18 mouse cellular contexts compared by ENCODE assay signal in the genomic region with DNA sequence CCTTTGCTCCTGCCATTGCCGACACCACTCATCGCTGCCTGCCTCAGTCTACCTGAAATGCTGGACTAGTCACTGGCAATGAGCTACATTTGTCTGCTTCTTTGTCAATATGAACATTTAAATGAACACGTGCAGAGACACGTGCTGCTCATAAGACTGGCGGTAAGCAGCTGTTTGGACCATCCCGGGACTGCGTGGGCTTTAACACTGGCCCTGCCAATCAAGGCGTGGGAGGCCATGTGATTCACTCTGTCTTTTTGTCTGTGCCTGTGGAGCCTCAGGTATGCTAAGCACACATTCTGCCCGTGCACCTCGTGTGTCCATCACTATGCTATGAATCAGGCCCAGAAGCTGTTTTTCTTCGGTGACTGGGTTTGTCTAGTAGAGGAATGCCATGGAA.
DNase-seq lines count a peak whose midpoint lies in the region; ATAC-seq and TF ChIP-seq lines count a peak whose summit lies in the region.
"Had no signal": no experiment of that assay in that cellular context is flagged by ENCODE, and none has a peak within 500 bp of the region (broad histone marks: within the 10 kb centered on the region; RNA-seq: fewer than 3 reads in every experiment).

No protein-coding gene starts in this region.

- 85% methylated on average over 11 of the region's 11 CpGs for WGBS in liver, postnatal 0 days (ENCODE audit: insufficient replicate concordance)

- H3K36me3 ChIP-seq in liver, postnatal 0 days (replicated peaks; ENCODE audit: insufficient read depth, low read length), result no peaks in the 10 kb centered on the region
- H3K36me3 ChIP-seq: embryonic facial prominence, embryonic 12.5 days; heart, embryonic 10.5 days; hindbrain, embryonic 10.5 days; lung, embryonic 15.5 days; midbrain, embryonic 15.5 days had no signal

- H3K9ac ChIP-seq in liver, postnatal 0 days (replicated peaks), result no peak overlapping the region
- H3K9ac ChIP-seq: embryonic facial prominence, embryonic 12.5 days; lung, embryonic 15.5 days; midbrain, embryonic 15.5 days had no signal

- H3K9me3 ChIP-seq in liver, postnatal 0 days (ENCODE audit: low read length), result no peaks in the 10 kb centered on the region

- H3K4me1 ChIP-seq in liver, postnatal 0 days (ENCODE audit: insufficient read depth), result no peaks in the 10 kb centered on the region
- H3K4me1 ChIP-seq: embryonic facial prominence, embryonic 12.5 days; heart, embryonic 10.5 days; hindbrain, embryonic 10.5 days; lung, embryonic 15.5 days; midbrain, embryonic 15.5 days had no signal

- no peak for TF ChIP-seq EP300 in liver, postnatal 0 days (IDR thresholded peaks at IDR 0.05; ENCODE audit: low read depth)

- no peak overlapping the region for H3K4me2 ChIP-seq in liver, postnatal 0 days (ENCODE audit: low read depth, low read length)
- H3K4me2 ChIP-seq: embryonic facial prominence, embryonic 12.5 days; lung, embryonic 15.5 days; midbrain, embryonic 15.5 days had no signal

- ATAC-seq in liver, postnatal 0 days, result no peak
- ATAC-seq: inflammation-experienced regulatory T-cells, adult 6 months; midbrain, embryonic 15.5 days; Patski had no signal

- no peak for TF ChIP-seq CTCF in liver, postnatal 0 days (IDR thresholded peaks at IDR 0.05; ENCODE audit: low read depth)

- DNase-seq in heart, adult 11 months, result peak; percentile 70
- no peak for DNase-seq in heart, postnatal 4 days
- peak; percentile 11 to 33 for DNase-seq in frontal cortex, postnatal 10 days (ENCODE audit: low spot score in 2 of 2)
- peak; percentile 11 to 13 for DNase-seq in layer of hippocampus, postnatal 36 days
- peak; percentile 52 to 68 for DNase-seq in right cerebral cortex, postnatal 10 days (ENCODE audit: low spot score in 2 of 2)
- no peak for DNase-seq in cerebellum, adult 18-20 months
- no peak for DNase-seq in gastrocnemius, postnatal 4 days (ENCODE audit: low spot score in 2 of 2)
- DNase-seq in liver, postnatal 0 days, result no peak
- DNase-seq: cerebellum, postnatal 36 days; kidney, adult 9 months; thymus, postnatal 36 days had no signal

- no peak overlapping the region for H3K27ac ChIP-seq in liver, postnatal 0 days (ENCODE audit: low read depth)
- H3K27ac ChIP-seq: embryonic facial prominence, embryonic 12.5 days; heart, embryonic 10.5 days; hindbrain, embryonic 10.5 days; lung, embryonic 15.5 days; midbrain, embryonic 15.5 days had no signal

- no peaks in the 10 kb centered on the region for H3K27me3 ChIP-seq in liver, postnatal 0 days (ENCODE audit: insufficient read depth, low read length)
- H3K27me3 ChIP-seq: embryonic facial prominence, embryonic 12.5 days; lung, embryonic 15.5 days; midbrain, embryonic 15.5 days; Patski had no signal

- no peak overlapping the region for H3K4me3 ChIP-seq in liver, postnatal 0 days (ENCODE audit: low read depth, low read length)
- H3K4me3 ChIP-seq: embryonic facial prominence, embryonic 12.5 days; heart, embryonic 10.5 days; hindbrain, embryonic 10.5 days; lung, embryonic 15.5 days; midbrain, embryonic 15.5 days had no signal

Comparison
In these comparisons a context has a peak if more than half of its experiments do, and no peak if none do; other contexts are left out.
1. DNase-seq: peak in heart, adult 11 months (single experiment), frontal cortex, postnatal 10 days (2 of 2), layer of hippocampus, postnatal 36 days (2 of 2) and right cerebral cortex, postnatal 10 days (2 of 2); none in heart, postnatal 4 days (single experiment), cerebellum, adult 18-20 months (0 of 2), gastrocnemius, postnatal 4 days (0 of 2) and liver, postnatal 0 days (single experiment).